Mouse (Mus musculus): ENCODE data around the gene Nlrp9c.
"Not testable (repeated sequence)": the region's sequence is repeated elsewhere in the genome, so short reads cannot be mapped to it uniquely, and the experiment has no call there.

The Nlrp9c gene

GRCm38 (mm10) chr7:26403600-26403999 lies at the start of gene Nlrp9c:
Nlrp9c (minus strand) TSS chr7:26403700.
- in situ Hi-C loops (cut with MseI, MboI) = not testable (repeated sequence)

GRCm38 (mm10) chr7:26434813-26435212 lies 31.3 kb upstream of the Nlrp9c start, which contains the start of gene Nlrp4a:
Nlrp4a (plus strand) TSS chr7:26435113.
- in situ Hi-C loops (cut with MseI, MboI) = no loop called here

GRCm38 (mm10) chr7:26391811-26392210 lies 11.7 kb downstream of the Nlrp9c start:
- in situ Hi-C loops (cut with MseI, MboI) = not testable (repeated sequence)

- in situ Hi-C loops (cut with MseI, MboI) = not testable (repeated sequence)
These were observed 12.4 kb downstream of the Nlrp9c start for GRCm38 (mm10) chr7:26391137-26391536.

- in situ Hi-C loops (cut with MseI, MboI) = not testable (repeated sequence)
These were observed 16.8 kb downstream of the Nlrp9c start for GRCm38 (mm10) chr7:26386691-26387090.

GRCm38 (mm10) chr7:26380807-26381206 lies 22.7 kb downstream of the Nlrp9c start:
- in situ Hi-C loops (cut with MseI, MboI) = no loop called here

- in situ Hi-C loops (cut with MseI, MboI) = not testable (repeated sequence)
These were observed 30.3 kb downstream of the Nlrp9c start for GRCm38 (mm10) chr7:26373221-26373620.

GRCm38 (mm10) chr7:26356719-26357118 lies 46.8 kb downstream of the Nlrp9c start:
- in situ Hi-C loops (cut with MseI, MboI) = not testable (repeated sequence)

- in situ Hi-C loops (cut with MseI, MboI) = not testable (repeated sequence)
These were observed 51.2 kb downstream of the Nlrp9c start for GRCm38 (mm10) chr7:26352258-26352657.

GRCm38 (mm10) chr7:26350177-26350576 lies 53.3 kb downstream of the Nlrp9c start:
- in situ Hi-C loops (cut with MseI, MboI) = not testable (repeated sequence)

- in situ Hi-C loops (cut with MseI, MboI) = not testable (repeated sequence)
These were observed 83.1 kb downstream of the Nlrp9c start for GRCm38 (mm10) chr7:26320361-26320760.

- in situ Hi-C loops (cut with MseI, MboI) = not testable (repeated sequence)
These were observed 87.7 kb downstream of the Nlrp9c start for GRCm38 (mm10) chr7:26315809-26316208.

- in situ Hi-C loops (cut with MseI, MboI) = not testable (repeated sequence)
These were observed 88.3 kb downstream of the Nlrp9c start for GRCm38 (mm10) chr7:26315194-26315593.

GRCm38 (mm10) chr7:26311786-26312185 lies 91.7 kb downstream of the Nlrp9c start:
- in situ Hi-C loops (cut with MseI, MboI) = not testable (repeated sequence)

- in situ Hi-C loops (cut with MseI, MboI) = not testable (repeated sequence)
These were observed 96.6 kb downstream of the Nlrp9c start, which contains the start of gene Cyp2a4 for GRCm38 (mm10) chr7:26306926-26307325. Cyp2a4 (plus strand) TSS chr7:26307169.

GRCm38 (mm10) chr7:26303429-26304166 lies 99.9 kb downstream of the Nlrp9c start:
- in situ Hi-C loops (cut with MseI, MboI) = not testable (repeated sequence)

Measured in mouse trophoblast stem cell (cell line).